Mouse (Mus musculus) MEL (cell line): ENCODE measurements around the gene Lelp1. TPM values are rescaled to one million over a fixed set of nuclear protein-coding genes. Genes with fewer than 3 reads are reported as not detected.

Experiments
- DNase-seq: peaks from one replicate; pipeline ENCODE4 v3.0.0; 2011; ENCODE audit warnings: low read depth, low spot score
- H3K27ac ChIP-seq: 2 replicates; pipeline ENCODE4 v1.5.1; 2012; ENCODE audit warnings: low read depth, mild to moderate bottlenecking, control low read depth, low read length, moderate library complexity; ENCODE audit not compliant: control insufficient read depth
- H3K27me3 ChIP-seq, 2 experiments: fragments of 150-350 bp in 1 of 2; sonication (generic) in 1 of 2; 2 replicates each; pipeline ENCODE4 v1.6.1; 2012; ENCODE audit warnings: low read length in 2 of 2, mild to moderate bottlenecking in 2 of 2, improper control_type of control experiment in 1 of 2, moderate library complexity in 1 of 2; ENCODE audit not compliant: insufficient read depth in 2 of 2, control insufficient read depth in 1 of 2
- H3K36me3 ChIP-seq, 2 experiments: 2 replicates each; pipeline ENCODE4 v1.6.1; 2012 to 2014; ENCODE audit warnings: low read length in 2 of 2, improper control_type of control experiment in 1 of 2, inconsistent platforms in 1 of 2, mild to moderate bottlenecking in 1 of 2; ENCODE audit not compliant: insufficient read depth in 2 of 2, control insufficient read depth in 1 of 2
- H3K4me1 ChIP-seq, 2 experiments: fragments of 150-350 bp in 1 of 2; sonication (generic) in 1 of 2; 2 replicates each; pipeline ENCODE4 v1.6.1; 2012; ENCODE audit warnings: low read length in 2 of 2, improper control_type of control experiment in 1 of 2, mild to moderate bottlenecking in 1 of 2; ENCODE audit not compliant: insufficient read depth in 2 of 2, control insufficient read depth in 1 of 2
- H3K4me3 ChIP-seq, 2 experiments: fragments of 150-350 bp in 1 of 2; sonication (generic) in 1 of 2; 2 replicates each; pipeline ENCODE4 v1.5.1; 2012; ENCODE audit warnings: low read depth in 2 of 2, low read length in 2 of 2, mild to moderate bottlenecking in 2 of 2, moderate library complexity in 2 of 2, control low read depth in 1 of 2, improper control_type of control experiment in 1 of 2; ENCODE audit not compliant: control insufficient read depth in 1 of 2, insufficient read depth in 1 of 2
- H3K79me2 ChIP-seq: 2 replicates; pipeline ENCODE4 v1.6.1; 2012; ENCODE audit warnings: mild to moderate bottlenecking, low read length, moderate library complexity; ENCODE audit not compliant: control insufficient read depth, poor library complexity, insufficient read depth
- H3K9ac ChIP-seq: 2 replicates; pipeline ENCODE4 v1.6.1; 2012; ENCODE audit warnings: low read depth, mild to moderate bottlenecking, control low read depth, low read length, moderate library complexity; ENCODE audit not compliant: control insufficient read depth, poor library complexity, severe bottlenecking
- H3K9me3 ChIP-seq: fragments of 150-350 bp; sonication (generic); replicated peaks from 2 replicates; pipeline ENCODE4 v1.6.1; 2012; ENCODE audit warnings: mild to moderate bottlenecking, low read length, improper control_type of control experiment, moderate library complexity; ENCODE audit not compliant: insufficient read depth
- CTCF ChIP-seq, 3 experiments: IDR thresholded peaks in 2 of 3; conservative IDR thresholded peaks in 1 of 3; 2 replicates each; pipeline ENCODE4 v1.5.1; 2011 to 2012; ENCODE audit warnings: low read length in 3 of 3, low read depth in 2 of 3, mild to moderate bottlenecking in 2 of 3, improper control_type of control experiment in 1 of 3, inconsistent platforms in 1 of 3, mixed read lengths in 1 of 3, moderate library complexity in 1 of 3; ENCODE audit not compliant: control insufficient read depth in 1 of 3, insufficient read depth in 1 of 3, poor library complexity in 1 of 3, severe bottlenecking in 1 of 3
- ETS1 ChIP-seq: IDR thresholded peaks from 2 replicates; pipeline ENCODE4 v1.6.1; 2012; ENCODE audit warnings: low read depth, mild to moderate bottlenecking, inconsistent platforms, low read length, improper control_type of control experiment, moderate library complexity
- GABPA ChIP-seq: IDR thresholded peaks from 2 replicates; pipeline ENCODE4 v1.6.1; 2012; ENCODE audit warnings: low read depth, mild to moderate bottlenecking, inconsistent platforms, low read length, improper control_type of control experiment, moderate library complexity
- GATA1 ChIP-seq: IDR thresholded peaks from 2 replicates; pipeline ENCODE4 v1.6.1; 2011; ENCODE audit warnings: low read depth, low read length, improper control_type of control experiment
- MEF2A ChIP-seq: IDR thresholded peaks from 2 replicates; pipeline ENCODE4 v1.6.1; 2014; ENCODE audit warnings: low read depth, mild to moderate bottlenecking, inconsistent platforms, low read length, improper control_type of control experiment; ENCODE audit not compliant: poor library complexity, insufficient replicate concordance, severe bottlenecking; ENCODE audit errors: extremely low read depth
- MXI1 ChIP-seq: IDR thresholded peaks from 2 replicates; pipeline ENCODE4 v1.6.1; 2011; ENCODE audit warnings: mild to moderate bottlenecking, low read depth, low read length, improper control_type of control experiment
- MYB ChIP-seq: IDR thresholded peaks from 2 replicates; pipeline ENCODE4 v1.6.1; 2011; ENCODE audit warnings: mild to moderate bottlenecking, low read depth, low read length, improper control_type of control experiment
- NELFE ChIP-seq: IDR thresholded peaks from 2 replicates; pipeline ENCODE4 v1.6.1; 2011; ENCODE audit warnings: low read depth, low read length, improper control_type of control experiment
- POLR2A ChIP-seq, 2 experiments: IDR thresholded peaks; 2 replicates each; pipeline ENCODE4 v1.6.1; 2011 to 2012; ENCODE audit warnings: low read length in 2 of 2, mild to moderate bottlenecking in 2 of 2, control low read depth in 1 of 2, improper control_type of control experiment in 1 of 2, low read depth in 1 of 2, moderate library complexity in 1 of 2; ENCODE audit not compliant: control insufficient read depth in 1 of 2, insufficient read depth in 1 of 2, poor library complexity in 1 of 2
- POLR2AphosphoS2 ChIP-seq: IDR thresholded peaks from 2 replicates; pipeline ENCODE4 v1.6.1; 2011; ENCODE audit warnings: low read length, improper control_type of control experiment
- RCOR1 ChIP-seq: IDR thresholded peaks from 2 replicates; pipeline ENCODE4 v1.6.1; 2012; ENCODE audit warnings: low read depth, mild to moderate bottlenecking, inconsistent platforms, low read length, improper control_type of control experiment
- SMC3 ChIP-seq: IDR thresholded peaks from 2 replicates; pipeline ENCODE4 v1.6.1; 2011; ENCODE audit warnings: low read depth, low read length, improper control_type of control experiment
- TAL1 ChIP-seq: IDR thresholded peaks from 2 replicates; pipeline ENCODE4 v1.6.1; 2012; ENCODE audit warnings: mild to moderate bottlenecking, inconsistent platforms, low read length, moderate library complexity, mixed read lengths
- TBP ChIP-seq: IDR thresholded peaks from 2 replicates; pipeline ENCODE4 v1.8.0; 2011; ENCODE audit warnings: low read depth, low read length, improper control_type of control experiment
- UBTF ChIP-seq: IDR thresholded peaks from 2 replicates; pipeline ENCODE4 v1.6.1; 2012; ENCODE audit warnings: low read depth, mild to moderate bottlenecking, inconsistent platforms, low read length, improper control_type of control experiment, moderate library complexity, borderline replicate concordance; ENCODE audit not compliant: insufficient read depth
- ZC3H11A ChIP-seq: IDR thresholded peaks from 2 replicates; pipeline ENCODE4 v1.6.1; 2012; ENCODE audit warnings: low read depth, mild to moderate bottlenecking, inconsistent platforms, low read length, improper control_type of control experiment
- ZKSCAN1 ChIP-seq: IDR thresholded peaks from 2 replicates; pipeline ENCODE4 v1.6.1; 2012; ENCODE audit warnings: low read depth, mild to moderate bottlenecking, inconsistent platforms, low read length, improper control_type of control experiment, moderate library complexity
- ZNF384 ChIP-seq: IDR thresholded peaks from 2 replicates; pipeline ENCODE4 v1.6.1; 2012; ENCODE audit warnings: low read depth, mild to moderate bottlenecking, inconsistent platforms, low read length, improper control_type of control experiment
- polyA plus RNA-seq, 2 experiments: library from polyadenylated mRNA; stranded (reverse) in 1 of 2; unstranded in 1 of 2; fragments of >175 nt in 1 of 2; fragments of >200 nt in 1 of 2; gene quantifications; 2 replicates each; pipeline versions ENCODE4 v1.2.1 to v1.2.4; 2012; ENCODE audit warnings: low replicate concordance in 2 of 2, low read depth in 1 of 2; ENCODE audit not compliant: insufficient read length in 2 of 2, insufficient read depth in 1 of 2, missing spikeins in 1 of 2
- total RNA-seq: library from RNA; depleted of rRNA; stranded (reverse); fragments of 300-350 nt; gene quantifications from 2 replicates; pipeline ENCODE4 v1.2.3, GENCODE M21; 2012

Lelp1 gene
- total and polyA plus RNA-seq, 3 experiments, result not detected

DNA sequence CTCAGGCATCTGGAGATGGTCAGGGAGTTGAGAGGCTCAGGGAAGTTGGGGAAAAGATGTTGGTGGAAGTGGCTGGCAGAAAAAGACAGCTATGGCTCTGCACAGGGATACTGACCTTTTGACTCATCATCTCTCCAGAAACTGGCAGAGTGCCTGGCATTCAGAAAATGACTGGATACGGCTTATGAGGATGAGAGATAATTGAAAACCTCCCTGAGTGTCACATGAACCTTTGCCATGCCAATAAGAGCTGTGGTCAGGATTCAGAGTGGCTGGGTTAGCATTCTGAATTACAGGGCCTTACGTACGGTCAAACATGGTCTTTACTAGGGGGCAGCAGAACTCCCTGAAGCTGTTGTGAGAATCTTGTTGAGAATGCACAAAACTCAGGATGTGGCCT, 21.6 kb downstream of the Lelp1 start:
- Histone ChIP-seq H3K36me3 (no peaks in the 10 kb centered on the region), H3K9ac (no peak overlapping the region), H3K27ac (no peak overlapping the region), H3K9me3 (no peaks in the 10 kb centered on the region), H3K27me3 (no peaks in the 10 kb centered on the region), H3K4me3 (no peak overlapping the region), H3K4me1 (no peaks in the 10 kb centered on the region), H3K79me2 (no peaks in the 10 kb centered on the region)
- DNase-seq, result no peak
- TF ChIP-seq POLR2AphosphoS2 (no peak), ETS1 (no peak), ZC3H11A (no peak), GATA1 (no peak), CTCF (IDR thresholded peaks at IDR 0.05 in 2 of 3, conservative IDR thresholded peaks at IDR 0.05 in 1 of 3; ENCODE audit: control insufficient read depth in 1 of 3, insufficient read depth in 1 of 3, low read depth in 2 of 3, low read length in 3 of 3, poor library complexity in 1 of 3, severe bottlenecking in 1 of 3) (no peak), MEF2A (no peak), ZNF384 (no peak), ZKSCAN1 (no peak), TBP (no peak), RCOR1 (no peak), POLR2A (IDR thresholded peaks at IDR 0.05; ENCODE audit: control insufficient read depth in 1 of 2, insufficient read depth in 1 of 2, low read depth in 1 of 2, low read length in 2 of 2, poor library complexity in 1 of 2) (no peak), SMC3 (no peak), MYB (no peak), GABPA (no peak), MXI1 (no peak), UBTF (no peak), NELFE (no peak)

DNA sequence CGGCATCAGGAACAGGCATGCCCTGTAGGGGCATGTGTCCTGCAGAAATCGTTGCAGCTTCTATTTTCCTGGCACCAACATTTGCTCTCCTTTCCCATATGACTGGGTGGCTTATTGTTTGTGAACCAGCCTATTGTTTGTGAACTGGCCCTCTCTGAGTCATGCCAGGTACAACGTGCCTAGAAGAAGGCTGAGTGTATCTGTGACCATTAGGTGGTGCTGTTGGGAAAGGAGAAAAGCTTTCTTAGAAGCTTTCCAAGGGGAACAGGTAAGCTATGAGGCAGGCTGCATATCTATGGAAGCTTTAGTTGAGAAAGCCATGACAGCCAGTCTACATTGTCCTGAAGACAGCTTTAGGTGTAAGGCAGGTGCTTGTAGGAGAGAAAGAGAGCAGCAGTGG, 24.6 kb downstream of the Lelp1 start:
- H3K27me3 ChIP-seq, result no peaks in the 10 kb centered on the region
- H3K9ac ChIP-seq, result no peak overlapping the region
- no peak overlapping the region for H3K4me3 ChIP-seq
- DNase-seq, result peak; percentile 5
- TF ChIP-seq TAL1, result no peak
- TF ChIP-seq CTCF (IDR thresholded peaks at IDR 0.05 in 2 of 3, conservative IDR thresholded peaks at IDR 0.05 in 1 of 3; ENCODE audit: control insufficient read depth in 1 of 3, insufficient read depth in 1 of 3, low read depth in 2 of 3, low read length in 3 of 3, poor library complexity in 1 of 3, severe bottlenecking in 1 of 3), result peak in 1 of 3 experiments; percentile 18; a peak in 1 of 6 replicates
- H3K36me3 ChIP-seq, result no peaks in the 10 kb centered on the region
- H3K27ac ChIP-seq, result no peak overlapping the region
- no peaks in the 10 kb centered on the region for H3K9me3 ChIP-seq
- no peaks in the 10 kb centered on the region for H3K79me2 ChIP-seq
- H3K4me1 ChIP-seq, result no peaks in the 10 kb centered on the region
